Mouse (Mus musculus) ovary, postnatal 14 days (tissue): Measurements from ENCODE around the gene Tmem200c.

Source experiments
- DNase-seq: peaks from one replicate; pipeline ENCODE4 v3.0.0; 2022; ENCODE audit warnings: low spot score

The Tmem200c gene

DNA sequence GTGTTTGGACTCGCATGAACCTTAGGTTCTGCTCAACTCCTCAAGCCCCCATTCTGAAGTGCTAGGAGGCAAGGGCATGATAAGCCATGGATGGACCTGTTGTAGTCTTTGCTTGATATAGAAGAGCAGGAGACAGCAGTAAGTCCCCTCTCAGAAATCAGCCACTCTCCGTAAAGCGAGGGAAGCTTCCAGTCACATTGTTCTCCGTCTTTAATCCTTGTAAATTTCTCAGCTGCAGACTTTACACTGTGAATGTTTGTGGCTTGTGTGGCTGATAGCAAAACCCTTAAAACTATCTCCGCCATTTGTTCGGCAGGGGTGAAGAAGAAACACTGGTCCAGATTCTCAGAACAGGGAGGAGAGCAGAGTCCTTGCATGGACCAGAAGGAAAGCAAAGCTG lies at the start of gene Tmem200c:
TSS of gene Tmem200c (plus strand) at position 301 of the 400 bp plus-strand sequence.
- no peak for DNase-seq

DNA sequence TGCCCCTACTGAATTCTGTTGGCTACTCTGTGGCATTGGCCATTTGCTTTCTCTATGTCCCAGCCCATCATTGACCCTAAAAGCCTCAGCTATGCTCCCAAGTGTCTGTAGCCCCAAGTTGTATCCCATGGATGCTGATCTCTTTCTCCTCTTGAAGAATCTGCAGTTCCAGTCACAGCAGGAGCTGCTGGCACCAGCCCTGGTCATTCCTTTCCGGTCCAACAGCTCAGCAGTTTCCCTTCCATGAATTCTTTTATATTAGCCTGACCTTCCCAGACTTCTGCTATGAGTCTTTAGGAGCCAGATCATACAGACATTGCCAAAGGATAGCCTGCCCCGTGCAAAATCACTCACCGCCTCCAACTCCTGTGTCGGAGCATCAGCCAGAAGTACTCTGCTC lies 32.7 kb upstream of the Tmem200c start:
- DNase-seq = no peak

DNA sequence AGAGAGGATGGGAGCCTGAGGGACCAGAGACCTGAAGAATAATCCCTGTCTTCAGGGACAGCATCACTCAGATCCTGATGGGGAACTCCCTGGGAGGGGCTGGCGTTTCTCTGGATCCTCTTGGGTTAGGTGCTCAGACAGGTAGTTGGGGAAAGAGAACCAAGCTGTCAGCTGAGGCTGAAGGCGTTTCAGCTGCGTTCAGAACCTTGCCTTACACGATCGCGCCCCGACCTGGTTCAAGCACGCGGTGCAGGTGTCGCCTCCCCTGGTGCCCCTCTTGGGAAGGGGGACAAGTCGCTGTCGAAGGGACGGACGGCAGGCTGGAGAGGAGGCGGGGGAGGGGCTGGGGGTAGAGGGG lies 10.2 kb downstream of the Tmem200c start:
- no peak for DNase-seq

DNA sequence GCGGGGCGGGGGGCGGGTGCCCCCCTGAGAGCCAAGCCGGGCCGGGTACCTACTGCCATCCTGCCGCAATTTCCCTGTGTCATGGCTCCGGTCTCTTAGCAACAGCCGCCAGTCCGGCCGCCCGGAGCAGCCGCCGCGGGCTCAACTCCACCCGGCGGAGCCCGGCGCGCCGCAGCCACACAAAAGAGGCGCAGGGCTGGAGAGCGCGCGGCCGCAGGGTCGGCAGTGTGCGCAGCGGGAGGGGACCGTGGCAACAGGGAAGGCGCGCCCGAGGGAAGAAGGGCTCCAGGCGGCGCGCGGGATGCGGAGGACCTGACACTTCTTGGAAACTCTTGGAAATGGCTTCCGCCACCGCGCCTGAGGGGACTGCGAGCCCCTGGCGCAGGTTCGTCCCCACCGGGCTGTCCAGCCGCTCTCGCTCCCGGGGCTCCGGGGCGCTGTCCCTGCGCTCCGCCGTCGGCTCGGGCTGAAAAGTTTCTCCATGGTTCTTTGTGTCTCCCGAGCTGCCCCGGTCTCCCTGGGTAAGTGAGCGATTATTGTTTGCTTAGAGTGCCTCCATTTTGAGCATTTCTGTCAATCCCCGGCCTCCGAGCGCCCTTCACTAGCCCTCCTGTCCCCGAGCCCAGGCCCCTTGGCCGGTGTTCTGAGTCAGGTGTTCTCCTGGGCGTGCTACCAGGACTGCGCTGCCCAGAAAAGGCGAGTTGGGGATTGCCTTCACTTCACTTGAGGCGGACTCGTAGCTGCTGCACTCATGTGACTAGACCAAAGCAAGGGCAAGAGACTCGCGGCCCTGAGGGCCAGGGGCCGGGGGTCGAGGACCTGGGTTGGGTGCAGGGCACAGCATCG lies 10.8 kb downstream of the Tmem200c start:
- DNase-seq = no peak

DNA sequence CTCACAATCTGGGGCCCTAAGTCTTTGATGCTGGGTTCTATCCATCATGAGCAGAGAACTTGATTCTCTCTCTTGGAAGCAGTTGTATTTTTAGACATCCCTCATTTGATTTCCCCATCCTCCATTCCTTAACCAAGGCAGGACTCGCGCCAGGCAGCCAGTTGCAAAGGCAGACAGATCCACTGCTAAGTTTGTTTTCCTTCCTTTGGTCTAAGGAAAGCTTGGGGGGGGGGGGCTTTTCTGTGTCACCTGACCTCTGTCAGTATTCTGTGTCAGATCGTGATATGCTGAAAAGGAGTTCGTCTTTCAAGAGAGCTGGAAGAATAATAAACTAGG lies 11.4 kb downstream of the Tmem200c start:
- DNase-seq = no peak

DNA sequence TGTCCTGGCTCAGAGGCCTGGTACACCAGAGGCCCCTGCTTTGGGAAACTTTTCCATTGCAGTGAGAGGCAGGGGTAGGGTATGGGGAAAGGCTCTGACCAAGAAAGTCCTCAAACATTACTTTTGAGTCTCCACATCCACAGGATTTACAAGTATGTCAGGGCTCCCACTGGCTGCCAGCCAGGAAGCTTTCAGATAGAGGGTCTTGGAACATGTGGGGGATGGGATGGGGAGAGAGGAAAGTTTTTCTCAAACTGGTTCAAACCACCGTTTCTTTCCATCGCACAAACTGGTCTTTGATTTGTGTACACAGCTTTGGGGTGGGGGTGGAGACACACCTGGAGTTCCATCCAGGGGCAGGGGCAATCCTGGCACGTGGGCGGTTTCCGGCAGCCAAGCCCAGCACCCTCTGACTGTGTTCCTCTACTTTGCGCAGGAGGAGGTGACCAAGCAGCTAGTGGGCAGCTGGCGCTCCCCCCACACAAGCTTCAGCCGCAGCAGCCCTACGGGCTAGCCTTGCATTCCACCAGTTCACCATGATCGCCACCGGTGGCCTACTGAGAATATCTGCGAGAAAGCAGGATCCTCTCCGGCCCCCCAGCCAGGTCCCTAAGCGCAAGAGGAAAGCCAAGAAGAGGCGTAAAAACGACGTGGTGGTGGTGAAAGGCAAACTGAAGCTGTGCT lies 13.6 kb downstream of the Tmem200c start:
- DNase-seq = no peak

DNA sequence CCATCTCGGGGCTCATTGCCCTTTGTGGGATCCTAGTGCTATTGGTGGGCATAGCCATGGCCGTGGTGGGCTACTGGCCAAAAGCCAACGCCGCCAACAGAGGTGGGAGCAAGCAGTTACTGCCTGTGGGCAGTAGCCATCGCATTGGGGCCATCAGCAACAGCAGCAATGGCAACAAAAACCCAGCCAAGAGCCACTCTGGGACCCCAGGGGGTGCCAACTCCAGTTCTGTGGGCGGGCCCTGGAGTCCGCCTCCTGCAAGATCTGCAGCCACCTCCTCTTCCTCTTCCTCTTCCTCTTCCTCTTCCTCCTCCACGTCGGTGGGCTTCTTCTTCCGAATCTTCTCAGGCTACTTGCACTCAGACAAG lies 14.1 kb downstream of the Tmem200c start:
- DNase-seq = no peak

DNA sequence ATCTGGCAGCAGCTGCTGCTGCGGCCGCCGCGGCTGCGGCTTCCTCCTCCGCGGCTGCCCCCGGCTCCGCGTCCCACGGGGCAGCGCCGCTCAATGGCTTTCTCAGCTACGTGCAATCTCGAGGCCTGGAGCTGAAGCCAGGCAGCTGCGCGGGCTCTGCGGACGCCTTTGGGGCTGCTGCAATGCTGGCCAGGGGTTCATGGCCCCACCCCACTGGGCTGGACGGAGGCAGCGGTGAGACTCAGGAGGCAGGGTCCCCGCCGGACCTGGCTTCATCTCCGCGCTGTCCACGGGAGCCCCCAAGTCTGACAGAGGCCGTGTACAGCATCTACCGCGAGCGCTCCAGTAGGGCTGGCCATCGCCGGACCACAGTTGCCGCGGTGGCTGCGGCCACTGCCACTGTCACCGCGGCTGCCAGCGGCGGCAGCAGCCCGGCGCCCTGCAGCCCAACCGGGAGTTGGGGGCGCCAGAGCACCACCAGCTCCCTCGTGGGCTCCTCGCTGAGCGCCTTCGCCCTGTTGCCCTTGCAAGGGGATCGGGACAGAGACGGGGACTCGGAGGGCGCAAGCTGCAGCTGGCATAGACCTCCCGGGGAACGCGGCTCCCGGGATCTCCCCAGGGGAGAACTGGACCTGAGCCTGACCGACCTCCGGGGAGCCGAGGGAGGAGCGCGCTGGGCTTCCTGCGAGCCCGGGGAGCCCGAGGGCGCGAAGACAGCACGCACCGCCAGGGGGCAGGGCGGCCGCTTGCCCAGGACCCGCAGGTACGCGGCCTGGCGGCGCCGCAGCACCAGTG lies 14.9 kb downstream of the Tmem200c start:
- DNase-seq = peak; percentile 34

DNA sequence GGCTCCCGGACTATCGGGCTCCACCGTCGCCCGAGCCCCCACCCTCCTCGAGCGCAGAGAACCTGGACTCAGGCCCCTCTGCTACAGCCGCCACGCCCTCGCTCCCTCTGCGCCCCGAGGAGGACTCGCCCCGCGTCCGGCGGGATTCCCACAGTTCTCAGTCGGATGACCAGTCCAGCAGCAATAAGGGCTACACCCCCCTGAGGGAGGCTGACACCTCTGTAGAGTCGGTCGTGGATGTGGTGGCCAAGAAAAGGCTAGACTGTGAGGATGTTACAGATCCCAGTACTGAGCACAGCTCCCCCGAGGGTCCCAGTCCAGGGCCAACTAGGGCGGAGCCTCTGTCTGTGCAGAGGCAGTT lies 15.4 kb downstream of the Tmem200c start:
- no peak for DNase-seq

DNA sequence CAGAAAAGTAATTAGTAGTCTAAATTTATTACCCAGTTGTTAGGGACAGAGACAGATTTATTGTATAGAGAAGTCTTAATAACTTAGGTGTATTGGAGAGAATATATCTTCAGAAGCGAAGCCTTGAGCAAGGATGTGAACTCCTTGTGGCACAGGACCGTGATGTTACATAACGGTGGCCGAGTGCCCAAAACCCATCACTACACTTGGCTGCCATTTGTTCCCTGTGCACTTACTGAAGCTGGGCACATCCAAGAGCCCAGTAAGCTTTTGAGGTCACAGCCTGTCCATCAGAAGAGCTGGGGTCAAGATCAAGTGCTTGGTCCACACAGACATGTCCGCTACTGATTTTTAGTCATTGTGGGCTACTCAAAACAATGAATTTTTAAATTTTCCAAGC lies 19.5 kb downstream of the Tmem200c start:
- no peak for DNase-seq

DNA sequence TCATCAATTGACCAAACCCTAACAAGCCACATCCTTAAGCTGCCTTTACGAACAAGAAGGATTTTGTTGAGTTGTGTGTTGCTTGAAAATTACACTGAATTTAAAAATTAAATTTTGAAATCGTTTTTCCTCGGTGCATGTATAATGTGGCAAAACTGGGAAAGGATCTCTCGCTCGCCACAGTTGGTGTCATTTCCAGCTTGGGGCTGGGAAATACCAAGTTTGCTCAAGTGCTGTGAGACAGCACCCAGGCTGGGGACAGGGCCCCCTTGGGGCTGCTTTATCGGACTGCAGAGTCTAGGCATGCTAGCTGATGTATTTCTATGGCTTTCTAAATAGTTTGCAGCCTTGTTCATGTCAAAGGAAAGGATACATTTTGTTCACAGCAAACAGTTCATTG lies 22.3 kb downstream of the Tmem200c start:
- no peak for DNase-seq

DNA sequence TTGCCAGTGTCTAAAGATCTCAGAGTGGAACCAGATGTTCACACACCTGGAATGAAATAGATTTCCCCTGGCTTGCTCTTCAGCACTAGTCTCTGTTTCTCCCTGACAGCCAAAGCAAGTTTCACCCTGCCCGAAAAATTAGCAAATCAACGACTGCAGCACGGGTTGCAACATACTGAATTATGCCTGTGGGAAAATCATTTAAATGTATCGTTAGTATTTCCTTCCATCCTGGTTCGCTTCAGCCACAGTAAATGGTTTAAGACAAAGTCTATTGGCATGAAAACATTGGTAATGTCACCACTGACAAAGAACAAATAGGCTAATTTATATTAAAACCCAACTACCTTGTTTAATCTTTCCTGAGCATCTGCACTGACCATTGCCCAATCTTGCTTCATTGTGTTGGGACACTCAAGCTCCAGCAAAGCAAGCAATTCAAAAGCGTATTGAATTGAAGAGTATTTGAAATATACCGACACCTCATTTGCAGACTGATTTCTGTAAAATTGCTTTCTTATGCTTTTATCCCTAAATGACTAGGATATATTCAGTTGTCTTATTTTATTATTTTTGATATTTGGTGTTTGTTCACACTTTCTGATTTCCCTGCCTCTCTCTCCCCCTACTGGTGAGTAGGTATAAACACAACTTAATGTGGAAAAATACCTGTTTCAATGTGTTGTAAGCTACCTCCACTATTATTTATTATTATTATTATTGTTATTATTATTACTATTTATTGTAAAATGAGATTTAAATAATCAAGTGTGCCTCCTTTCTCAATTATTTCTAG lies 25.9 kb downstream of the Tmem200c start:
- DNase-seq = no peak

DNA sequence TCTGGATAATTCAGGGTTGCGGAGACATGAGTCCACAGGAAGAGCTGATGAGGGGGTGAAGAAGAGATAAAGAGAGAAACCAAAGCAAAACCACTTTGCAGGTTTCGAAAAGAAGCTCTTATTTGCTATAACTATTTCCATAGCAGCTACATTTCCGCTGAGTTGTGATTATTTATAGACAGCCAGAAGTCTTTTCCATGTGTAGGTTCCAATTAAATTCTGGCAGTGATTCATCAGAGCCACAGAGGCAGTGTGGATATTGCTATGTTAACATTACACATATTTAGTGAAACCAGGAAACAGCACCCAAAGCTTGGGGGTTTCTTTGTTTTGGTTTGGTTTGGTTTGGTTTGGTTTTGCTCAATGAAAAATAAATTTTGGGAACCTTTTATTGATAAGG lies 37.8 kb downstream of the Tmem200c start:
- DNase-seq = no peak

DNA sequence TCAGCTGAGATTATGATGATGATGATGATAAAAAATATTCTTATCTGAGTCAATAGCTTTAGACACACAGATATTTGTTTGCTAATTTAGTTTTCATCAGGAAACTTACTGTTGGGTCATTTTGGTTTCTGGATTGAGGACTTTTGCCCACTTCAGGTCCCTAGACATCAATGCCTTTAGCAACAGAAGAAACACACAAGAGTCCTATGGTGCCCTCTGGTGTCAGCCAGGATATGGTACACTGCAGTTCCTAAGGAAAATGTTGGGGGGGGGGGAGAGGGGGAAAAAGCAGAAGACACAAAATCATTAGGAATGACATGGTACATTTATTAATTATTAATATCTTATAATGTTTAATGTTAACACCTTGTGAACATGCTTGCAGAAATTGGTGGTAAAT lies 42.0 kb downstream of the Tmem200c start:
- DNase-seq = no peak

DNA sequence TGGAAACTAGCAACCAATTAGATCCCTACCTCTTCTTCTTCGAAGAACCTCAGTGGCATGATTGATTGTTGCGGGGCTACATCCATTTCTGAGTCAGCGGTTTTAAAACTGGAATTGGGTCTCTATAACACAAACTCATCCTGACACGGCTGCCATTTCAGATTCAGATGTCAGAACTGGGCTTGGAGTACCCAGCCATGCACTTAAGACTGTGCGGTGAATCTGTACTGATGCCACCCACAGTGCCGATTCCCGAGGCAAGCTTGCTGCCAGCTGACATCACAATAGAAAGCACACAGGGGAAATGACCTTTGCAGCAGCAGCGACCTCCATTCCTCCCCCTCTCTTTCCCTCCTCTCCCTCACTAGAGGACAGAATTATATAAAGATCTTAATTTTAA lies 47.6 kb downstream of the Tmem200c start:
- no peak for DNase-seq

DNA sequence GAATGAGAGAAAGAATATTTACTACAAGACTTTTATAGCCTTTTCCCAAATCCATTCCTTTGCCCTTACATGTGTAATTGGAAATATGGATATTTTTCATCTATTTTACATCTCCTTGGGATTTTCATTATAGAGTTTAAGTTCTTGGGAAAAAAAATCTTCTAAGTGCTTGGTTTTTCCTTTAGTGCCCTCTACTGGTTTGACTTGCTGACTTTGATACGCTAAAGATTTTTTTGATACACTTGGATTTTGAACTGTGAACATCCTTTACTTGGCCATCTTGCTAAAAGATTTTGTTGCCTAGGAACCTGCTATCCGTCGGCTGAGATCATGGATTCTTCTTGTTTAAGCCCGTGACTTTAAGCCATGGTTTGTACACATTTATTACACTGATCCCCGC lies 48.8 kb downstream of the Tmem200c start:
- DNase-seq = no peak

DNA sequence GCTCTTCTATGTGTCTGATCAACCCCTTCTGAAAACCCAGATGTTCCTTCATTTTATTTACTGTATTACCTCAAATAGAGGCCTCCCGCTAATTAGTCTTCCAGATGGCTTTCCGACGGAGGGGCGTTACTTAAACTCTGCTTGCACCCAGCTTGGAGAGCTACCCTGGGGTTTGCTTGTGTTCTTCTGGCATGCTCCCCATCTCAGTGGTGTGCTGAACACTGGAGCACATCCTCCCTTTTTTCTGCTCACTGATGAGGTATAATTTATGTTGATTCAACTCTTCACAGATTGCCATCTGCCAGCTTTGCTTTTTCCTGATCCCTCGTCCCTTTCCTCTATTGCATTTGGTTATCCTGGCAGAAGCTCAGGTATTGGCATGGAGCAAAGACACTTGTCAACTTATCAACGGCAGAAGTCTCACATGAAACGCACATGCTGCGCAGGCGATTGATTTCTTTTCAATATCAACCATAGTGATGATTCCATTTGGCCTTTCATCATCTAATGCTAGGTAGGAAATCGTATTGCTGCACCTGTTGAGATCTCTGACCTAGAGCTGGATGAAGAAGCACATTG lies 49.6 kb downstream of the Tmem200c start:
- no peak for DNase-seq

DNA sequence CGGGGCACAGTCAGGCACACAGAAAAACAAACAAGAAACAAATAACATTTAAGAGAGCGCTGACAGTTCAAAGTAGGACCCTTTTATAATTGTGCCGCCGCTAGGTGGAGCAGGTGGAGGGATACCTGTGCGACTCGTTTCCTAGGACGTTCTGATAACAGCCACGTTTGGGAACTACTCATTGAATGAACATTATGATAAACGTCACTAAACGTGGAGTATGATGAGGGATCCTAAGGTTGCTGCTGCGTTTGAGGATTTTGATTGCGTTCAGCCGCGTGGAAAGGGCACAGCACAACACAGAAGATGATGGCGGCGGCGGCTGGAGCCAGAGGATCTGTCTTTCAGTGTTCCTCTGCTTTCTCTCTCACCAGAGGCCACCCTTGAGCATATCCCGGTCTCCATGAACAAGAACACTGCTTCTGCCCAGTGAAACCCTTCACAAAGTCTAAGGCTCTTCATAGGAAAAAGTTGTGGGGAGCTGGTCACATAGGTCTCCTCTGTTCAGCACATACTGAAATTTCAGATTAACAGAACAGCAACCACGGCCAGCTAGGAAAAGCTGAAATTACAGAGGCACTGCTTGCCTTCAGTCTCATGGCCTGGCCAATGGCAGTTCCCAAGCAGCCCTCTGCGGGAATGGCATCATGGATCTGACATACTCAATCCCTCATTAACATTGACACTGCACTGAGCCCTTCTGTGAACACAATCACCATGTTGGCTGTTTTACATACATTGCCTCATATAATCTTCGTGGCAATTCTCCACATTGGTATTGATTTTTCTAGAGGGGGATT lies 55.5 kb downstream of the Tmem200c start:
- peak; percentile 5 for DNase-seq

DNA sequence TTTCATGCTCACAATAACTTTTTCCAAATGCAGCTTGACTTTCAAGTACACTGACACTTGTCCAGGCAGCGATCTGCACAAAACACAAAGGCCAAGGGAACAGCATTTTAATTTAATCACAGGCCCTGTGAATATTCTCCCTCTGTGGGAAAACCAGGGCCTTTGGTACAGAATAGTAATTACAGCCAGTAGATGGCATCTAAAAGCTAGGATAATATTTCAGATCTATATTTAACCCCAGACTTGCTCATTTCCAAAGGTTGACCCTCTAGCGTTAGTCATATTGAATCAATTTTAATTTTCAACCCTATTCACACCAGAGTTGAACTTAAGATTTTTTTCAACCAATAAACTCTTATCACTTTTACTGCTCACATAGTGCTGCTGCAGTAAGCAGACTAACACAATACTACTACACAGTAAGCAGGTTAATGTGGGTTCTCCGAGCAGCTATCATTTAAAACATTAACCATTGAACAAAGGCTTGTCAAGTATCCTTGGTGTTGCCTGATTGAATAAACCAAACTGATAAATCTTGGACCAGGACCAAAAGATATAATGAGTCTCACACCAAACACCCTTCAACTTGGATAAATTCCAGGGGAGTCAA lies 57.2 kb downstream of the Tmem200c start:
- no peak for DNase-seq

DNA sequence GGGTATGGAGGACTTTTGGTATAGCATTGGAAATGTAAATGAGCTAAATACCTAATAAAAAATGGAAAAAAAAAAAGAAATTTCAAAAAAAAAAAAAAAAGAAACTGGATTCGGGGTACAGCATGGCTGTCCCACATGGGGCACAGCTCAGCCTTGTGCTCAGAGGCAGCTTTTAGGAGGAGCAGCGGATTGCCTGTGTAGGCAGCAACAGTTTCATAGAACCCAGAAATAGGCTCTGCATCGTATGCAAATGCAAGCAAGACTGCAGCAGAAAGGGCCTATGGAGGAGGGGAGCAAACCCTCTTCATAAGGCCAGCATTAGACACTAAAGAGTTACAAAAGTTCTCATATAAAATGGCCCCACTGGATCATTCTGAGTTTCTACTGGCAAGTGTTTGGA lies 64.2 kb downstream of the Tmem200c start:
- no peak for DNase-seq
